Mouse (Mus musculus) kidney, adult 2 months (tissue): Measurements from ENCODE around the gene Ms4a4c.

Experiments
- CTCF ChIP-seq: fragments of 200-500 bp; conservative IDR thresholded peaks from 2 replicates; pipeline ENCODE4 v1.5.1; 2011; ENCODE audit warnings: low read depth, mild to moderate bottlenecking, control low read depth, low read length, moderate library complexity, mixed read lengths; ENCODE audit not compliant: insufficient read depth, insufficient read length
- POLR2A ChIP-seq: fragments of 200-500 bp; IDR thresholded peaks from one replicate; pipeline ENCODE4 v1.6.1; 2011; ENCODE audit warnings: low read depth, low read length, control low read depth

DNA sequence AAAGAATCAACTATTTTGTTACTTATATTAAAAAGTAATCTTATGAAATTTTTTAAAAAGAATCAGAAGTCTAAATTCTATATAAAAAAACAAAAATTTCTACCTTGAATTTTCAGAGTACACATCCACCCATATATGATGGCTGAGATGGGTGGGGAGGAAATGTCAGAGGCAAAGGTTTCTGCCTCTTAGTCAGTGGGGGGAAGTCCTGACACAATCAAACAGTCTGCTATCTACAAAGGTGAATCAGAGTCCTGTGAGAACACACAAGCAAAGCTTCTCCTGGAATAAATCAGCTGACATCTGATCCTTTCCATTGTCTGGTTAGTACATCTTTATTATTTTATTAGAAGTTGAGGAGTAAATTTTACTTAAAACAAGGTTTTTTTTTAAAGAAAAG lies 38.8 kb downstream of the Ms4a4c start, which contains the start of gene Ms4a4b:
- no peak for TF ChIP-seq POLR2A
- TF ChIP-seq CTCF = no peak
